21 mouse cellular contexts compared by ENCODE assay signal in genomic region chr10:18923088-18923821, GRCm38 (mm10).
DNase-seq lines count a peak whose midpoint lies in the region; ATAC-seq and TF ChIP-seq lines count a peak whose summit lies in the region.
"Had no signal": no experiment of that assay in that cellular context is flagged by ENCODE, and none has a peak within 500 bp of the region (broad histone marks: within the 10 kb centered on the region; RNA-seq: fewer than 3 reads in every experiment).

No protein-coding gene starts in this region.

- H3K79me2 ChIP-seq in CH12.LX (replicated peaks; ENCODE audit: control insufficient read depth, extremely low read depth, insufficient read depth, poor library complexity, severe bottlenecking), result no peaks in the 10 kb centered on the region

- H3K27ac ChIP-seq in CH12.LX (ENCODE audit: insufficient read depth, low read depth), result no peak overlapping the region
- no peak overlapping the region for H3K27ac ChIP-seq in forebrain, postnatal 0 days (ENCODE audit: low read depth, low read length)
- H3K27ac ChIP-seq: forebrain, embryonic 10.5 days; forebrain, embryonic 13.5 days; gastrocnemius, adult 2 months; hindbrain, embryonic 12.5 days; hindbrain, embryonic 15.5 days had no signal

- H3K36me3 ChIP-seq in CH12.LX (replicated peaks in 1 of 2; ENCODE audit: control insufficient read depth in 1 of 2, insufficient read depth in 1 of 2, low read length in 1 of 2), result no peaks in the 10 kb centered on the region
- H3K36me3 ChIP-seq in forebrain, postnatal 0 days (ENCODE audit: insufficient read depth), result no peaks in the 10 kb centered on the region
- H3K36me3 ChIP-seq: forebrain, embryonic 10.5 days; hindbrain, embryonic 12.5 days; hindbrain, embryonic 15.5 days had no signal

- DNase-seq in CD4-positive helper T cell, adult 2 months (ENCODE audit: low read depth, low spot score), result peak; percentile 16
- DNase-seq in CH12.LX (ENCODE audit: extremely low read depth), result no peak
- DNase-seq in cerebellum, postnatal 10 days, result no peak
- no peak for DNase-seq in forebrain, postnatal 0 days
- DNase-seq in right cerebral cortex, postnatal 10 days (ENCODE audit: low spot score in 2 of 2), result no peak
- DNase-seq: adrenal gland, postnatal 10 days; cerebellum, adult 11 months; cerebellum, adult 2 months; cerebellum, adult 9-11 months; gastrocnemius, adult 2 months; gastrocnemius, postnatal 14 days; heart, adult 11 months; kidney, adult 18-20 months had no signal

- peaks cover 2% of the 10 kb centered on the region for H3K9me3 ChIP-seq in CH12.LX (replicated peaks; ENCODE audit: low read length)
- no peaks in the 10 kb centered on the region for H3K9me3 ChIP-seq in forebrain, postnatal 0 days (ENCODE audit: low read length)
- H3K9me3 ChIP-seq: forebrain, embryonic 10.5 days; forebrain, embryonic 13.5 days; hindbrain, embryonic 12.5 days; hindbrain, embryonic 15.5 days had no signal

- peak in 1 of 2 experiments; percentile 31; a peak in 2 of 4 replicates for TF ChIP-seq CTCF in CH12.LX (conservative IDR thresholded peaks at IDR 0.05 in 1 of 2, IDR thresholded peaks at IDR 0.05 in 1 of 2; ENCODE audit: low read depth in 2 of 2, low read length in 2 of 2)
- no peak for TF ChIP-seq CTCF in forebrain, postnatal 0 days (IDR thresholded peaks at IDR 0.05; ENCODE audit: low read depth)

- no peak overlapping the region for H3K4me3 ChIP-seq in CH12.LX (replicated peaks in 1 of 3; ENCODE audit: low read depth in 2 of 3, low read length in 2 of 3, poor library complexity in 1 of 3)
- H3K4me3 ChIP-seq in forebrain, postnatal 0 days (ENCODE audit: low read depth, low read length), result no peak overlapping the region
- H3K4me3 ChIP-seq: forebrain, embryonic 10.5 days; forebrain, embryonic 13.5 days; gastrocnemius, adult 2 months; hindbrain, embryonic 12.5 days; hindbrain, embryonic 15.5 days had no signal

- in situ Hi-C loops in CH12.LX (cut with MboI; ENCODE audit: low pct_ligation_motif_present, low pct_unique_long_range_greater_than_20kb, low sequenced_read_pairs), result loop anchor here (25.0 kb wide), 1 partner anchor 764 kb away; no protein-coding TSS in a partner anchor

- no peak overlapping the region for H3K9ac ChIP-seq in CH12.LX (ENCODE audit: insufficient read depth, low read depth)
- H3K9ac ChIP-seq in forebrain, postnatal 0 days, result no peak overlapping the region
- H3K9ac ChIP-seq: forebrain, embryonic 13.5 days; hindbrain, embryonic 12.5 days; hindbrain, embryonic 15.5 days had no signal

- H3K27me3 ChIP-seq in CH12.LX (replicated peaks), result no peaks in the 10 kb centered on the region
- no peaks in the 10 kb centered on the region for H3K27me3 ChIP-seq in forebrain, postnatal 0 days (ENCODE audit: insufficient read depth, low read length)
- H3K27me3 ChIP-seq: forebrain, embryonic 13.5 days; hindbrain, embryonic 12.5 days; hindbrain, embryonic 15.5 days had no signal

- peaks cover 3 to 24% of the 10 kb centered on the region in 2 experiments; a peak in 2 of 4 replicates for H3K4me1 ChIP-seq in CH12.LX (ENCODE audit: control insufficient read depth in 1 of 2, insufficient read depth in 2 of 2)
- no peaks in the 10 kb centered on the region for H3K4me1 ChIP-seq in forebrain, postnatal 0 days (ENCODE audit: insufficient read depth)
- H3K4me1 ChIP-seq: forebrain, embryonic 10.5 days; forebrain, embryonic 13.5 days; hindbrain, embryonic 12.5 days; hindbrain, embryonic 15.5 days had no signal

- no peak; the same call in 1 of the 2 replicates for TF ChIP-seq RAD21 in CH12.LX (IDR thresholded peaks at IDR 0.05; ENCODE audit: low read depth, low read length)

- no peak overlapping the region for H3K4me2 ChIP-seq in CH12.LX (ENCODE audit: insufficient read depth, low read depth, poor library complexity, severe bottlenecking)
- no peak overlapping the region for H3K4me2 ChIP-seq in forebrain, postnatal 0 days (ENCODE audit: low read depth)
- H3K4me2 ChIP-seq: forebrain, embryonic 13.5 days; heart, embryonic 11.5 days; hindbrain, embryonic 12.5 days; hindbrain, embryonic 15.5 days had no signal

- 65% methylated on average over 3 of the region's 3 CpGs for WGBS in forebrain, postnatal 0 days

- peak; percentile 35; the same call in 1 of the 2 replicates for TF ChIP-seq EP300 in CH12.LX (IDR thresholded peaks at IDR 0.05; ENCODE audit: low read length)

- dilution Hi-C loops in CH12.LX (cut with MboI; ENCODE audit: extremely low pct_ligation_motif_present, extremely low pct_unique_long_range_greater_than_20kb, low sequenced_read_pairs), result no loop called here

- ATAC-seq in inflammation-experienced regulatory T-cells, adult 6 months, result peak; percentile 72
- ATAC-seq in forebrain, postnatal 0 days, result no peak
- ATAC-seq: forebrain, embryonic 13.5 days; forebrain, embryonic 16.5 days; intestine, embryonic 16.5 days had no signal

- TF ChIP-seq POLR2A in CH12.LX (IDR thresholded peaks at IDR 0.05; ENCODE audit: low read depth, low read length), result no peak

TF ChIP-seq in CH12.LX, 34 proteins besides CTCF, POLR2A, EP300 and RAD21:
- TF ChIP-seq BHLHE40 (IDR thresholded peaks at IDR 0.05; ENCODE audit: low read depth, low read length), result 0 out of 2 replicates have a peak, but pooled peaks have one; percentile 14
- TF ChIP-seq CHD1 (IDR thresholded peaks at IDR 0.05; ENCODE audit: low read depth, low read length), result no peak
